ENCODE assay signal across 29 mouse cellular contexts in the genomic region with DNA sequence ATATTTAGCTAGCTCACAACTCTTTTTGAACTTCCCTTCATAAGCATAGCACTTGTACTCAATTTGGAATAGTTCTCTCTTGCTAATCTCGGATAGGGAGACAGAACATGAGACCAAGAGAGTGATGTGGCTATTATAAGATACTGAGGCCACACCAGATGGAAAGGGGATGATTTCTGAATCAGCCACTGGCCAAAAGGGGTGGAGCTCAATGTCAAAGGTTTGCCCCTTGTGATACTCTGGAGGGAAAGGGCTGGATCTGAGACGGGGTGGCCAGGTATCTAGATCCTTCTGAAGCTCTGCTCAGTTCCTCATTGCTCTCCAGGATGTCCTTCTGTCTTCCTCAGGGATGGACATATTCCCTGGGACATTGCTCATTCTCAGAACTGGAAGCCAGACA.
DNase-seq lines count a peak whose midpoint lies in the region; ATAC-seq lines count a peak whose summit lies in the region.
"Had no signal": no experiment of that assay in that cellular context is flagged by ENCODE, and none has a peak within 500 bp of the region (broad histone marks: within the 10 kb centered on the region; RNA-seq: fewer than 3 reads in every experiment).

No protein-coding gene starts in this region.

- peak; percentile 2 for DNase-seq in c-Kit-positive CD71-positive TER-119-positive erythroid progenitor cells, embryonic 14.5 days (ENCODE audit: low spot score)
- no peak for DNase-seq in right cerebral cortex, adult 18-20 months
- no peak for DNase-seq in midbrain, embryonic 11.5 days (ENCODE audit: low spot score, missing footprints)
- DNase-seq in layer of hippocampus, postnatal 10 days (ENCODE audit: low spot score in 2 of 2) = no peak
- DNase-seq in heart, postnatal 14 days = no peak
- DNase-seq: adrenal gland, postnatal 10 days; adrenal gland, postnatal 36 days; B cell, adult 2 months; cerebellum, adult 11 months; cerebellum, adult 8-10 months; cerebellum, postnatal 10 days; cerebellum, postnatal 36 days; embryo, embryonic 11 days; gastrocnemius, postnatal 14 days; heart, adult 11 months; heart, postnatal 36 days had no signal

- WGBS in liver, embryonic 12.5 days (ENCODE audit: insufficient replicate concordance) = 31% methylated on average over 2 of the region's 2 CpGs
- WGBS in liver, embryonic 15.5 days (ENCODE audit: insufficient replicate concordance) = 27% methylated on average over 2 of the region's 2 CpGs
- WGBS in midbrain, embryonic 11.5 days = 85% methylated on average over 2 of the region's 2 CpGs

- peak overlapping the region; percentile 83 for H3K27ac ChIP-seq in liver, embryonic 12.5 days
- peak overlapping the region; percentile 73 for H3K27ac ChIP-seq in liver, embryonic 15.5 days (replicated peaks)
- no peak overlapping the region for H3K27ac ChIP-seq in midbrain, embryonic 11.5 days (ENCODE audit: low read depth, low read length)
- H3K27ac ChIP-seq: embryonic facial prominence, embryonic 10.5 days; embryonic facial prominence, embryonic 13.5 days; hindbrain, embryonic 10.5 days; hindbrain, embryonic 14.5 days; hindbrain, postnatal 0 days had no signal

- peaks cover 42% of the 10 kb centered on the region for H3K4me1 ChIP-seq in liver, embryonic 12.5 days
- H3K4me1 ChIP-seq in liver, embryonic 15.5 days (replicated peaks) = peaks cover 28% of the 10 kb centered on the region
- no peaks in the 10 kb centered on the region for H3K4me1 ChIP-seq in midbrain, embryonic 11.5 days (ENCODE audit: control insufficient read depth, insufficient read depth, low read length)
- H3K4me1 ChIP-seq: embryonic facial prominence, embryonic 10.5 days; embryonic facial prominence, embryonic 13.5 days; hindbrain, embryonic 10.5 days had no signal

- H3K4me2 ChIP-seq in liver, embryonic 12.5 days = peak overlapping the region; percentile 37
- H3K4me2 ChIP-seq in liver, embryonic 15.5 days = peak overlapping the region; percentile 46
- H3K4me2 ChIP-seq in midbrain, embryonic 11.5 days = no peak overlapping the region
- H3K4me2 ChIP-seq: embryonic facial prominence, embryonic 13.5 days; heart, embryonic 11.5 days; hindbrain, embryonic 14.5 days had no signal

- H3K9me3 ChIP-seq in liver, embryonic 12.5 days (replicated peaks) = no peaks in the 10 kb centered on the region
- no peaks in the 10 kb centered on the region for H3K9me3 ChIP-seq in liver, embryonic 15.5 days (replicated peaks)
- no peaks in the 10 kb centered on the region for H3K9me3 ChIP-seq in midbrain, embryonic 11.5 days (ENCODE audit: control insufficient read depth, low read length)
- H3K9me3 ChIP-seq: embryonic facial prominence, embryonic 10.5 days; embryonic facial prominence, embryonic 13.5 days; G1E; hindbrain, embryonic 10.5 days had no signal

- H3K36me3 ChIP-seq in liver, embryonic 12.5 days = no peaks in the 10 kb centered on the region
- H3K36me3 ChIP-seq in liver, embryonic 15.5 days (replicated peaks) = no peaks in the 10 kb centered on the region
- H3K36me3 ChIP-seq in midbrain, embryonic 11.5 days (ENCODE audit: control insufficient read depth, insufficient read depth, low read length) = no peaks in the 10 kb centered on the region
- H3K36me3 ChIP-seq: embryonic facial prominence, embryonic 10.5 days; embryonic facial prominence, embryonic 13.5 days; G1E; hindbrain, embryonic 10.5 days had no signal

- peak overlapping the region; percentile 45; the same call in 1 of the 2 replicates for H3K9ac ChIP-seq in liver, embryonic 12.5 days
- H3K9ac ChIP-seq in liver, embryonic 15.5 days = no peak overlapping the region; the same call in 1 of the 2 replicates
- H3K9ac ChIP-seq in midbrain, embryonic 11.5 days (ENCODE audit: low read length) = no peak overlapping the region
- H3K9ac ChIP-seq: embryonic facial prominence, embryonic 13.5 days; hindbrain, embryonic 14.5 days had no signal

- no peak overlapping the region for H3K4me3 ChIP-seq in liver, embryonic 12.5 days
- no peak overlapping the region for H3K4me3 ChIP-seq in liver, embryonic 15.5 days (replicated peaks)
- H3K4me3 ChIP-seq in midbrain, embryonic 11.5 days (ENCODE audit: low read depth, low read length) = no peak overlapping the region
- H3K4me3 ChIP-seq: embryonic facial prominence, embryonic 10.5 days; embryonic facial prominence, embryonic 13.5 days; hindbrain, embryonic 10.5 days had no signal

- H3K27me3 ChIP-seq in liver, embryonic 12.5 days (replicated peaks) = no peaks in the 10 kb centered on the region
- H3K27me3 ChIP-seq in liver, embryonic 15.5 days = no peaks in the 10 kb centered on the region
- H3K27me3 ChIP-seq in midbrain, embryonic 11.5 days (ENCODE audit: control insufficient read depth, insufficient read depth, low read length) = no peaks in the 10 kb centered on the region; the same call in 1 of the 2 replicates
- H3K27me3 ChIP-seq: embryonic facial prominence, embryonic 13.5 days; Patski had no signal

- ATAC-seq in erythroid progenitor cell, adult 5-6 weeks (replicated peaks; ENCODE audit: low FRiP score, poor library complexity, severe bottlenecking) = peak; percentile 68
- ATAC-seq in liver, embryonic 12.5 days = peak; percentile 94
- ATAC-seq in liver, embryonic 15.5 days (ENCODE audit: insufficient read depth) = peak; percentile 96
- ATAC-seq in midbrain, embryonic 11.5 days (ENCODE audit: low FRiP score) = no peak
- ATAC-seq: forebrain, embryonic 14.5 days; hindbrain, postnatal 0 days; inflammation-experienced regulatory T-cells, adult 6 months; Patski had no signal

- intact Hi-C loops in heart, postnatal 14 days (cut with DNase I) = no loop called here
